Mouse (Mus musculus) liver, adult (tissue): Measurements from ENCODE around the gene Rapgef4.

Source experiments
- GATA4 ChIP-seq: IDR thresholded peaks from 2 replicates; pipeline ENCODE4 v1.6.1; 2014; ENCODE audit warnings: mild to moderate bottlenecking, low read length; ENCODE audit not compliant: insufficient replicate concordance

Gene Rapgef4

DNA sequence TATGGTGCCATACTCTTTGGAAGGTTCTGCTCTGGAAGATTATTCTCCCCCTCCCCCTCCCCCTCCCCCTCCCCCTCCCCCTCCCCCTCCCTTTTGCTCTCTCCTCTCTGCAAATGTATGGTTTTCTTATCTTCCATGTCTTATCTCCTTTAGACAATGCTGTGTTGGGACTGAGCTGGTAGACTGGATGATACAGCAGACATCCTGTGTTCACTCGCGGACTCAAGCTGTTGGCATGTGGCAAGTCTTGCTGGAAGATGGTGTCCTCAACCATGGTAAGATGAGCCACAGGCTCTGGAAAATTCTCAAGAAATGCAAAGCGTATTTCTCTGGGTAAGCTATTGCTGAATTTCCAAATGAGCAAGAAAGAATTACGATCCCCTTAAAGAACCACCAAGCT, 197.0 kb downstream of the Rapgef4 start:
- TF ChIP-seq GATA4: no peak

GRCm38 (mm10) chr2:72178515-72178914, 197.5 kb downstream of the Rapgef4 start:
- TF ChIP-seq GATA4: no peak

GRCm38 (mm10) chr2:72179600-72180301, 198.7 kb downstream of the Rapgef4 start:
- no peak for TF ChIP-seq GATA4

GRCm38 (mm10) chr2:72181443-72181842, 200.4 kb downstream of the Rapgef4 start:
- TF ChIP-seq GATA4: no peak

GRCm38 (mm10) chr2:72183751-72184150, 202.7 kb downstream of the Rapgef4 start:
- no peak for TF ChIP-seq GATA4

DNA sequence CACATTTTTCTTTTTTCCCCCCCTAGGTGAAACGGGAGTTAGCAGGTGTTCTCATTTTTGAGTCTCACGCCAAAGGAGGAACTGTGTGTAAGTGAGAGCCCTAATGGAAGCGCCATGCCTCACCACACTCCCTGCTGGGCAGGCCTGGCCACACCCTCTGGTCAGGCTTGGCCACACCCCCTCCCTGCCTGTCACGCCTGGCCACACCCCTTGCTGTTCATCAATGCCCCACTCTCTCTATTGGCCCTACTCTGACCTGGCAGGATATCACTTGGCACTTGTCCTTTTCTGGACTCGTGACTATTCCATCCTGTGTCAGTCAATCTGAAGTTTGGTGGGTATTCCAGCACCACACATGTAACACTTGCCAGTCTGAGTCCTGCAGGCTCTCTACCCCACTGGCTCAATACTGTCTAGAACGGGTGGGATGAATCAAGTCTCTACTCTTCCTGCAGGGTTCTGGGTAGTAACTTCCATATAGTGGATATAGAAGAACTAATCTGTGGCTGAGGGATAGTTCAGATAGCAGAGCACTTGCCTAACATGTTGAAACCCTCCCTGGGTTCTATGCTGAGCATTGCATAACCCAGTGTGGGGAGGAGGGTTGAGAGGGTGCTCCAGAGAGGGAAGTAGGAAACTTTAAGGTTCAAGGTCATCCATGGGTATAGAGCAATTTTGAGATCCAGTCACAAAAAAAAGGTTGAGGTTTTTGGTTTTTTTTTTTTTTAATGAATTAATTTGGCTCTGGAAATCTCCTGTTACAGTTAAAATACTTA, 215.3 kb downstream of the Rapgef4 start:
- TF ChIP-seq GATA4: no peak

DNA sequence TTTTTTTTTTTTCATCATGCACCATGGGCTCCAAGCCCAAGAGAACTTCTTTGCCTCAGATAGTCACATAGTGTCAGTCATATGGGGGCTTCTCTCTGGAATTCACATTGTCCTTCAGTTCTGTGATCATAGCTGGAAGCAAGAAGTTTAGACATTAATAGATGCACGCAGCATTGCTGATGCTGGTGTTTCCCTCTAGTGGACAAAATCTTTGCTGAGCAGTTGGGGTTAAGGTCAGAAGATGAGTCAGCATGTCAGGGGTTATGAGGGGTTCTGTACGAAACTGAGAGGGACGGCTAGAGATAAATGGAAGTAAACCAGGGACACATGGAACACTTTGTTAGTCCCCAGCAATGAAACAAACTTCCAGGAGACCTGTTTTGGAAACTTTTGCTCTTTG, 216.0 kb downstream of the Rapgef4 start:
- TF ChIP-seq GATA4: no peak

DNA sequence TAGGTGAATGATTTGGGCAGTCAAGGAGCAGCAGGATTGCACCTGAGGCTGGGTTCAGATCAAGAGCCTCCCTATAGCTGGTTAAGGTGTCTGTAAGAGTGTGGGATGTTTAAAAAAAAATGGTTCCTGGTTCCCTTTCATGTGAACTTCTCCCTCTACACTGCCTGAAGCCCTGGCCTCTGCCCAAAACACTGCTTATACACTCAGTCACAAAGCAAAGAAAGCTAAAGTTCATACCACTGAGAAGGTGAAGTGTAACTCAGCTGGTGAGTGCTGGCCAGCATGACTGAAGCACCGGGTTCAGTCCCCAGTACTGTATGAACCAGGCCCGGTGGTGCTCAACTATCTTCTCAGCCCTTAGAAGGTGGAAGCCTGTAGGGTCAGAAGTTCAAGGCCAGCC, 218.4 kb downstream of the Rapgef4 start:
- no peak for TF ChIP-seq GATA4

- no peak for TF ChIP-seq GATA4
Observed at GRCm38 (mm10) chr2:72201506-72201905, 220.5 kb downstream of the Rapgef4 start.

- TF ChIP-seq GATA4: no peak
Observed at GRCm38 (mm10) chr2:72202252-72202651, 221.2 kb downstream of the Rapgef4 start.

- no peak for TF ChIP-seq GATA4
Observed at GRCm38 (mm10) chr2:72203609-72204008, 222.6 kb downstream of the Rapgef4 start.

GRCm38 (mm10) chr2:72205869-72206268, 224.8 kb downstream of the Rapgef4 start:
- no peak for TF ChIP-seq GATA4

GRCm38 (mm10) chr2:72206530-72207248, 225.6 kb downstream of the Rapgef4 start:
- no peak for TF ChIP-seq GATA4

GRCm38 (mm10) chr2:72217336-72217735, 236.3 kb downstream of the Rapgef4 start:
- no peak for TF ChIP-seq GATA4

GRCm38 (mm10) chr2:72219921-72220320, 238.9 kb downstream of the Rapgef4 start:
- no peak for TF ChIP-seq GATA4

DNA sequence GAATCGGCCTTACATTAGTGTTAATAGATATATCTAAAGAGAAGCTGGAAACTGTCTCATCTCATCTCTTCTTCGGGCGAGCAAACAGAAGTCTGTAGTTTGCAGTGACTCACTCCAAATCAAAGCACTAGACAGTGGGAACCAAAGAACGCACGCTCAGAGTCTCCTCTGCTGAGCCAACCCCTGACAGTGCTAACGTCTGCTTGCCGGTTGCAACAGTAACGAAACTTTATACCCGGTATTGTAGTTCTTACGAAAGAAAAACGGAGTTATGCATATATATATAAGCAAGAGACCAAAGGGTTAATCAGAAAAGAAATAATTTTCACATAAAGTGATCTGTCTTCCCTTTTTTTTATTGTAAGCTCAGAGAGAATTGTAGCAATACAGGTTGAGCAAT, 240.2 kb downstream of the Rapgef4 start:
- no peak for TF ChIP-seq GATA4
